Mouse (Mus musculus): ENCODE data around the gene Wdr83. TPM values are rescaled to one million over a fixed set of nuclear protein-coding genes. Genes with fewer than 3 reads are reported as not detected.

The Wdr83 gene
- polyA plus RNA-seq (2012; rRNA removed; ENCODE audit: low replicate concordance) = 18.6 and 23.1 TPM in 2 replicates

DNA sequence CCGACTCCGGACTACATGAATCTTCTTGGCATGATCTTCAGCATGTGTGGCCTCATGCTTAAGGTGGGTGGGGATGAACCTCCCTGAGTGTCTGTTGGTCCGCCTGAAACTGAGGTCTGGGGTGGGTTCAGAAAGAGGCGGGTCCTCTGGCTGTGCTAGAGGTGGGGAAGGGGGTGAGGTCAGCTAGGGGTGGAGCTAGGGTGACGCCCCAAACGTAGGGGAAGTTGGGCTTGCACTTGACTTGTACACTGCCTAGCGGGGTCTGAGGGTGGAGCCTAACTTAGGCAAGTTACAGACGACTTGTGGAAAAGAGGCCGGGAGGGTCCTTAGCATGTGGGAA is at the start of gene Wdr83:
TSS of gene Wdr83 (minus strand) at position 91 of the 340 bp plus-strand sequence.

DNA sequence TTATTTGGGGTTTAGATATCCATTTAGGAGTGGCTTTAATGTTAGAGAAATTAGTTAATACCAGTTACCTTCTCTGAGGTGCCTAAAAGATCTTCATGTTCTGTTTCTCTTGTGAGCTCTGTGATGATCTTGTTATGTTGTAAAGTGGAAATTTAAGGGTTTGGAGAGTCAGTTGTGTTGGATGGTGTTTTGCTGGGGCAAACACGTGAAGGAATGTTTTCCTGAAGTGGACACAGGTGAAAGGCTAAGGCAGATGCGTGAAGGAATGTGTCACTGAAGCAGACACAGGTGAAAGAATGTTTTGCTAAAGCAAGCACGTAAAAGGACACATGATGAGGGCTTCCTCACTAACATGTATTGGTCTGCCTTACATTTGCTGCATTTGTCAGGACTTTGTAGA is 41.9 kb upstream of the Wdr83 start, which contains the start of gene Zfp791:
TSS of gene Zfp791 (minus strand) at position 101 of the 400 bp plus-strand sequence.

DNA sequence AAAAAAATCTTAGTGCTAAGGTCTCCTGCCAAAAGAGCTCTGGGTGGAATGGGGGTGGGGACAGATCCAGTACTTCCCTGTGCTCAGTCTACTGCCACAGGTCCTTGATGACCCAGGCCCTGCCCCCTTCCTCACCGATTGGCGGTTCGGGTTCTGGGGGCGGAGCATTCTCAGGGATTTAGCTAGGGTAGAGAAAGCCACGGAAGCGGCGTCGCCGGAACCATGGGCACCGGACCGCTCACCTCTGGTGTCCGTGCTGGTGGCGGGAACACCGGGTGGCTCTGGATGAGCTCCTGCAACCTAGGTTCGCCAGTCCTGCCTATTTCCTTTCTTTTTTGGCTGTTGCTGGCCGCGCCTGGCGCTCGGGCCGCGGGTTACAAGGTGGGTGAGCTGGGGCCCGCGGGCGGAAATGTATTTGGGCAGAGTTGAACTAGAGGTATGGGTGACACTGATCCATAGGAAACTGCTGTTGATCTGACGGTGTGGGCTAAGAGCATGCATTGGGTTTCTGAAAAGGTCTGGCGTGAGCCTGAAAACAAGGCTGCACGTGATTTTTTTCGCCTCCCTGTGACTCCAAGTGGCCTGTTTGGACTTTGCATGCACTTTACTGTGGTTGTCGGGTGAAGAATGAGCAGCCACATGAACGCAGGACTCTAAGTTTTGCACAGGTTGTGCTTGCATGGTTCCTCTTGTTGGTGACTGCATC is 2.2 kb upstream of the Wdr83 start, which contains the start of gene Man2b1:
TSS of gene Man2b1 (plus strand) at position 163 of the 706 bp plus-strand sequence.

DNA sequence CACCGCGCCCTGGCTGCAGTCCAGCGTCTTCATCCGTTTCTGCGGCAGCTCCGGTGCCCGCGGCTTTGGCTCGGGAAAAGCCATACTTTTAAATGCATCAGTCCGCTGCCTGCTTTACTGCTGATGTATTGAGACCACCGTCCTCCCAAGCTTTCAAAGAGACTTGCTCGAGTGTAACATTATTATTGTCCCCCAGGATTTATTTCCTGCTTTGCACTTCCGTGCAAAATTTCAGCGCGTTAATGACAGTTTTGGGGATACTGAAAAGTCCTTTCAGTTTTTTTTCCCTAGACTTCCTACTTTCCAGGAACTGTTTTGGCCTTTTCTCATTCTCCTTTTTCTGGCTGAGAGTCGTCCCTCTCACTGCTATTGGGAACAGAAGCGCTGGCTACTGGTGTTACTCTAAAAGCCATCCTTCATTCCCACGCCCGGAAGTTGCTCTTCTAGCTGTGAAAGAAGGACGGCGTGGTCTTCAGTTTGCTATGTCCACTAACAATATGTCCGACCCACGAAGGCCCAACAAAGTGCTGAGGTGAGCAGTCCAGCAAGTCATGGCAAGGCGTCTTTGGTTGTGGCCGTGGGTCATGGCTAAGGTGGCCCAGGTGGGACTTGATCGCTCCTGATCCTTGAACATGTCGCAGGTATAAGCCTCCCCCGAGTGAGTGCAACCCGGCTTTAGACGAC is 432 bp downstream of the Wdr83 start, which contains the start of gene Wdr83os:
TSS of gene Wdr83os (plus strand) at position 209 of the 684 bp plus-strand sequence.

DNA sequence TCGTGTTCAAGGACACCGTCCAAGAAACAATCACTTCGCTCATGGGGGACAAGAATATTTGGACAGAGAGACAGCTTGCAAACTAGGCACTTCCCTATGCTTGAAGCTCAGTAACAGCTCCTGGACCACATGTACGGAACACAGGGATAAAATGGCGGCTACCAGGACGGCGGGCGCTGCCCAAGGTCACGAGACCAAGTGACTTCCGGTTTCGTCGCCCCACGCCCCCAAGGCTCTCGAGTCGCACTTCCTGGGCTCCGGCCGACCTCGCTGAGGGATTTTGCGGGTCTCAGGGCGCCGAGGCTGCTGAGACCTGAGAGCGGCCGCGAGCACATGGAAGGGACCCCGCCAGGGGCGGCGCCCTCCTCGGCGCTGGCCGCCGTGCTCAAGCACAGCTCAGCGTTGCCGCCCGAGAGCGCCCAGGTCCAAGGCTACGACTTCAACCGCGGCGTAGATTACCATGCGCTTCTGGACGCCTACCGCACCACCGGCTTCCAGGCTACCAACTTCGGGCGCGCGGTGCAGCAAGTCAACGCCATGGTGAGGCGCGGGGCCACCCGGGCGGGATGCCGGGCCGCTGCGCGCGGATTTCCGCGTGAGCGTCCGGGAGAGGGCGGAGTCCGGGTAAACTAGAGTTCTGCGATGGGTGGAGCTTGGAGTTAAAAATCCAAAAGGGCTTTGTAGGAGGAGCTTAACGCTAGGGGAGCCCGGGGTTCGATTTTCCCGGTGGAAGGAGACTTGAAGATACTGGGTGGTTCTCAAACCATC is 9.4 kb downstream of the Wdr83 start, which contains the start of gene Dhps:
TSS of gene Dhps (plus strand) at position 244 of the 768 bp plus-strand sequence.

DNA sequence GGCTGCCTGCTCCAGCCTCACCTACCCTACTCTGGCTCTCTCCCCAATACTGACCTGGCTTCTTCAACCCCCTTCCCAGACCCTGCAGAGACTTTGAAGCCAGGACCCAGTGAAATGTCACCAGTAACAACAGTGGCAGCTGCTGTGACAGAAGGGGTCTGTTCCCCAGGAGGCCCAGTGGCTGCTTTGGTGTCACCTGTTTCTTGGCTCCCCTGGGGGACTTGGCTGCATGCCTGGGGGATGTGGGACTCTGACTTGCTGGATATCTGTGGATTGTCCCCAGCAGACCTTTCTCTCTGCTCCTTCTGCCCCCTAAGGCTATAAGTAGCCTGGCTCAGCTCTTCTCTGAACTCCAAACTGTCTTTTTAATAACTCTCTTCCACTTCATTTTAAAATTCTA is 13.1 kb downstream of the Wdr83 start, which contains the start of gene Gm5741:
TSS of gene Gm5741 (minus strand) at position 1 of the 400 bp plus-strand sequence.

DNA sequence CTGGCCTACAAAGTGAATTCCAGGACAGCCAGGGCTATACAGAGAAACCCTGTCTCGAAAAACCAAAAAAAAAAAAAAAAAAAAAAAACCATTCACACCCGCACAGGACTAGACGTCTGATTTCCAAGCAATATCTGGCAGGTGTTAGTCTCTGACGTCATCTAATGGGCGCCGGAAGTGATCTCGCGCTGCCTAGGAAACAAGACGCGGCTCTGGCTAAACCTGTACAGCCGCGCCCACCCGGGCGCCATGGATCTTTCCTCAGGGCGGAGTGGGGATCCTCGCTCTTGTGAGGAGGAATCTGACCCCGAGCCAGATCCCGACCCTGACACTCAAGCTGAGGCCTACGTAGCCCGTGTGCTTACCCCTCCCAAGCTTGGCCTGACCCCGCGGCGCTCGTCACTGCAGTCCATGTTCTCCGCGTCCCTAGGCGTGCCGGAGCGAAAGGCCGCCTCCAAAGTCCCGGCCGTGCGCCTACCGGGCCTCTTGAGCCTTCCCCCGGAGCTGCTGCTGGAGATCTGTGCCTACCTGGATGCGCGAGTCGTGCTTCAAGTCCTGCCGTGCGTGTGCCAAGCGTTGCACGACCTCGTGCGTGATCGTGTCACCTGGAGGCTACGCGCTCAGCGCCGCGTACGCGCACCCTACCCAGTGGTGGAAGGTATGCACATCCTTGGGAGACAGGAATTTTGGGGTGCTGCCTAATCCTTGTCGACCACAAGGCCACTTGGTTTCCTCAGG is 21.1 kb downstream of the Wdr83 start, which contains the start of gene Fbxw9:
TSS of gene Fbxw9 (plus strand) at position 177 of the 738 bp plus-strand sequence.

DNA sequence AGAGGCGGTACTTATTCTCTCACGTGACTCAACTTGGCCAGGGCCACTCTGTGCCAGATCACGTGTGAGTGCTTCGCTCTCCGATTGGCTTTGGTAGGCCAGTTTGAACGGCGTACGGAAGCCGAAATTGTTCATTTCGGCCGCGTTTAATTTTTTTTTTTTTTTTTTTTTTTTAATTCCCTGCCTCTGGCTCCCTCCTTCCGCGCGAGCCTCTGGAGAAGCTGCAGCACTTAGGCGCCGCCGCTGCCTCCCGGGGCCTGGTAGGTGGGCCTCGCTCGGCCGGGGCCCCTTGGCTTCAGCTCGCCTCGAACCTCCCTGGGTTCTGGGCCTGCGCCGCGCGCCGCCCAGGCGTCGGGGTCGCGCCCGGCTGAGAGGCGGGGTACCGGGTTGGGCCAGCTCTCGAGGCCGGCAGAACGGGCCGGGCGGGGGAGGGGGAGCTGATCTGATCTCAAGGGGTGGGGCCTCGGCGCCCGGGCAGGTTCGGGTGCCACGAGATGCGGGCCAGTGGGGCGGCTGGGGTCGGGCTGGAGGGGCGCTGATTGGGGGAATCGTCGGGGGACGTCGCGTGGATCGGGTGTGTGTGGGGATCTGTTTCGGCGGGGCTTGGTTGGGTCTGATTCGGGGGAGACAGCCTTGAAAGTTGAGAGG is 44.3 kb downstream of the Wdr83 start, which contains the start of gene Tnpo2:
TSS of gene Tnpo2 (plus strand) at position 198 of the 648 bp plus-strand sequence.

DNA sequence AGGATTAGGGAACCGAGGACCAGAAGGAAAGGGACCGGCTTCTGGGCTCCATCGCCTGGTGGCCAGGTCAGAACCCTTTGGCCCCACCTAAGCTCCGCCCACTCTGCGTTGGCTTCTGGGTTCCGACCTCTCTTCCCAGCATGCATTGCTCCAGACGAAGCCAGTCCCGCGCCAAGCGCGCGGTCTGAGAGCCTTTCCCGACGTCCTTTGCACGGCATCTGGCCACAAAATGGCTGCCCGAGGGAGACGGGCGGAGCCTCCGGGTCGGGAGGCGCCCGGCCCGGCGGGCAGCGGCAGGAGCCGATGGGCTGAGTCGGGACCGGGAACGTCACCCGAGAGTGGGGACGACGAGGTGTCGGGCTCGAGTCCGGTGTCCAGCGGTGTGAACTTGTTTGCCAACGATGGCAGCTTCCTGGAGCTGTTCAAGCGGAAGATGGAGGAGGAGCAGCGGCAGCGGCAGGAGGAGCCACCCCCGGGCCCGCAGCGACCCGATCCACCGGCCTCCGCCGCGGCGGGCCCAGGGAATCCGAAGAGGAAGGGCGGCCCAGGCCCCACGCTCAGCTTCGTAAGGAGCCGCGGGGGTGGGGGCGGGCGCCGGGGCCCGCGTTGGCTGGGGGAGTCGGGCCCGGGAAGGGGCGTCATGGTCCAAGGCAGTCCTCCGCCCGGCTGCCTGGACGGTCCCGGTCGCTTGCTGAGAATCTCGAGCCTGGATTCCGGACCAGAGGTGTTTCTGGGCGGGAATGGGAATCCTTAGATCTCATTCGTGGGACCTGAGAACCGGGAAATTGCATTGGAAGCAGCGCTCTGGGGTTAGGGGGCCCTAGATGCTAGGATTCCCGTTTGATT is 54.2 kb downstream of the Wdr83 start, which contains the start of gene Trir:
TSS of gene Trir (plus strand) at position 154 of the 846 bp plus-strand sequence.

DNA sequence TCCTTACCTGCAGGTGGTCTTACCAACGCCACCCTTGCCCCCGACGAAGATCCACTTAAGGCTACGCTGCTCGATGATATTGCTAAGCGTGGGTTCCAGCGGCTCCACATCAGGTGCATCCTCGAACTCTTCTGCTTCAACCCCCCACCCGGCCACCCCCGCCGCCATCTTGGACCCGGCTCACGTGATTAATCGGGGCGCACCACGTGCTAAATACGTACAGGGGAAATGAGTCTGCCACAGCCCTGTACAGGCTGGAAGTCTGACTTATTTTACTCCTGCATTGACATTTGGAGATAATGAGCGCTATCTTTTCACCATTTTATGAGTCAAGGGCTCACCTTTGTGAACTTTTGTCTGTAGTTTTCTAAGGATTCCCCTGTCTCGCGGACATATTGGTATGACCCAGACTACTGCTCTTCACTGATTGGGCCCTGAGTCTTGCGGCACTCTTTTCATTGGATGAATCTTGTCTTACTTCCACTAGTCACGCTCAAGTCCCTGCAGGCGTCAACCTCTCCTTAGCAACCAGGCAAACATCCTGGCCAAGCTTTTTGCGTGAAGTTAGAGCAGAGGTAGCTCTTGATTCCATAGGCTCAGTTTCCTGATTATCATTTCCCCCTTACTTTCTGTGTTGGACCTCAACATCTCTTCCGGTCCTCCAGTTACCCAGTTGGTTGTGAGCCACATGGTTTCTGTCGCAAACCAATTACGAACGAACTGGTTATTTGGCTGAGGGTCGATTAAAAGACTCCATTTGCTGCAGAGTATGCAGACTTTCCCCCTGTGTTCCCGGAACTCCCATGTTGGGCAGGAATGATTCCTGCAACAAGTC is 55.8 kb downstream of the Wdr83 start, which contains the start of gene Asna1:
TSS of gene Asna1 (minus strand) at position 184 of the 835 bp plus-strand sequence.

Other genes with a start within 250 kb of the Wdr83 start
- gene Gadd45gip1, start 249.8 kb downstream of the Wdr83 start, polyA plus RNA-seq (2012; rRNA removed; ENCODE audit: low replicate concordance) = 45.9 and 171 TPM in 2 replicates
- 56.0 and 74.1 TPM in 2 replicates for gene Rad23a, start 240.6 kb downstream of the Wdr83 start, polyA plus RNA-seq (2012; rRNA removed; ENCODE audit: low replicate concordance)
- gene Calr, start 234.4 kb downstream of the Wdr83 start, polyA plus RNA-seq (2012; rRNA removed; ENCODE audit: low replicate concordance) = 101 and 112 TPM in 2 replicates
- 28.8 and 32.6 TPM in 2 replicates for gene Farsa, start 224.3 kb downstream of the Wdr83 start, polyA plus RNA-seq (2012; rRNA removed; ENCODE audit: low replicate concordance)
- gene Syce2, start 209.2 kb downstream of the Wdr83 start, polyA plus RNA-seq (2012; rRNA removed; ENCODE audit: low replicate concordance) = 0.37 and 0.95 TPM in 2 replicates
- 105 and 276 TPM in 2 replicates for gene Gcdh, start 187.4 kb downstream of the Wdr83 start, polyA plus RNA-seq (2012; rRNA removed; ENCODE audit: low replicate concordance)
- gene Klf1, start 179.4 kb downstream of the Wdr83 start, polyA plus RNA-seq (2012; rRNA removed; ENCODE audit: low replicate concordance) = 0.46 and 0.56 TPM in 2 replicates
- 4.7 and 4.8 TPM in 2 replicates for gene Dnase2a, start 172.7 kb downstream of the Wdr83 start, polyA plus RNA-seq (2012; rRNA removed; ENCODE audit: low replicate concordance)
- 0.50 and 0.84 TPM in 2 replicates for gene Mast1, start 143.9 kb downstream of the Wdr83 start, polyA plus RNA-seq (2012; rRNA removed; ENCODE audit: low replicate concordance)
- 0.12 and 0.13 TPM in 2 replicates for gene Rtbdn, start 134.3 kb downstream of the Wdr83 start, polyA plus RNA-seq (2012; rRNA removed; ENCODE audit: low replicate concordance)
- 0.79 TPM in 1 of 2 replicates, not detected in the other for gene Gm49661, start 111.9 kb downstream of the Wdr83 start, polyA plus RNA-seq (2012; rRNA removed; ENCODE audit: low replicate concordance)
- 72.5 and 105 TPM in 2 replicates for gene Prdx2, start 111.7 kb downstream of the Wdr83 start, polyA plus RNA-seq (2012; rRNA removed; ENCODE audit: low replicate concordance)
- gene Rnaseh2a, start 111.5 kb downstream of the Wdr83 start, polyA plus RNA-seq (2012; rRNA removed; ENCODE audit: low replicate concordance) = 22.7 and 28.7 TPM in 2 replicates
- gene Junb, start 102.6 kb downstream of the Wdr83 start, polyA plus RNA-seq (2012; rRNA removed; ENCODE audit: low replicate concordance) = 133 and 294 TPM in 2 replicates
- 46.1 and 61.0 TPM in 2 replicates for gene Hook2, start 90.7 kb downstream of the Wdr83 start, polyA plus RNA-seq (2012; rRNA removed; ENCODE audit: low replicate concordance)
- not detected in 2 replicates for gene Best2, start 66.8 kb downstream of the Wdr83 start, polyA plus RNA-seq (2012; rRNA removed; ENCODE audit: low replicate concordance)
- 72.4 and 89.7 TPM in 2 replicates for gene Asna1, start 56.0 kb downstream of the Wdr83 start, polyA plus RNA-seq (2012; rRNA removed; ENCODE audit: low replicate concordance)
- 54.2 and 119 TPM in 2 replicates for gene Trir, start 54.5 kb downstream of the Wdr83 start, polyA plus RNA-seq (2012; rRNA removed; ENCODE audit: low replicate concordance)
- gene Tnpo2, start 44.4 kb downstream of the Wdr83 start, polyA plus RNA-seq (2012; rRNA removed; ENCODE audit: low replicate concordance) = 17.4 and 29.4 TPM in 2 replicates
- gene Fbxw9, start 21.3 kb downstream of the Wdr83 start, polyA plus RNA-seq (2012; rRNA removed; ENCODE audit: low replicate concordance) = 69.0 and 116 TPM in 2 replicates
- gene Gm5741, start 13.3 kb downstream of the Wdr83 start, polyA plus RNA-seq (2012; rRNA removed; ENCODE audit: low replicate concordance) = 1.2 TPM in 1 of 2 replicates, not detected in the other
- 46.2 and 54.2 TPM in 2 replicates for gene Dhps, start 9.5 kb downstream of the Wdr83 start, polyA plus RNA-seq (2012; rRNA removed; ENCODE audit: low replicate concordance)
- 74.0 and 95.6 TPM in 2 replicates for gene Wdr83os, start 566 bp downstream of the Wdr83 start, polyA plus RNA-seq (2012; rRNA removed; ENCODE audit: low replicate concordance)
- 31.4 and 36.6 TPM in 2 replicates for gene Man2b1, start 2.0 kb upstream of the Wdr83 start, polyA plus RNA-seq (2012; rRNA removed; ENCODE audit: low replicate concordance)
- 0.13 and 0.21 TPM in 2 replicates for gene Zfp791, start 41.8 kb upstream of the Wdr83 start, polyA plus RNA-seq (2012; rRNA removed; ENCODE audit: low replicate concordance)
- gene Cks1brt, start 70.6 kb upstream of the Wdr83 start, polyA plus RNA-seq (2012; rRNA removed; ENCODE audit: low replicate concordance) = not detected in 2 replicates
- not detected in 2 replicates for gene Olfr371, start 144.7 kb upstream of the Wdr83 start, polyA plus RNA-seq (2012; rRNA removed; ENCODE audit: low replicate concordance)
- gene Orc6, start 218.3 kb upstream of the Wdr83 start, polyA plus RNA-seq (2012; rRNA removed; ENCODE audit: low replicate concordance) = 2.4 and 3.1 TPM in 2 replicates
- 2.2 and 2.4 TPM in 2 replicates for gene Vps35, start 218.5 kb upstream of the Wdr83 start, polyA plus RNA-seq (2012; rRNA removed; ENCODE audit: low replicate concordance)